Mouse (Mus musculus) testis, adult 2 months (tissue): ENCODE data around the gene Mrtfa.

Experiments
- CTCF ChIP-seq: fragments of 200-500 bp; IDR thresholded peaks from 2 replicates; pipeline ENCODE4 v1.5.1; 2012; ENCODE audit warnings: low read depth, mild to moderate bottlenecking, inconsistent platforms, low read length, moderate library complexity; ENCODE audit not compliant: control insufficient read depth, insufficient read depth, insufficient replicate concordance
- POLR2A ChIP-seq: fragments of 200-500 bp; IDR thresholded peaks from 2 replicates; pipeline ENCODE4 v1.6.1; 2012; ENCODE audit warnings: low read depth, mild to moderate bottlenecking, inconsistent platforms, low read length, moderate library complexity; ENCODE audit not compliant: control insufficient read depth

DNA sequence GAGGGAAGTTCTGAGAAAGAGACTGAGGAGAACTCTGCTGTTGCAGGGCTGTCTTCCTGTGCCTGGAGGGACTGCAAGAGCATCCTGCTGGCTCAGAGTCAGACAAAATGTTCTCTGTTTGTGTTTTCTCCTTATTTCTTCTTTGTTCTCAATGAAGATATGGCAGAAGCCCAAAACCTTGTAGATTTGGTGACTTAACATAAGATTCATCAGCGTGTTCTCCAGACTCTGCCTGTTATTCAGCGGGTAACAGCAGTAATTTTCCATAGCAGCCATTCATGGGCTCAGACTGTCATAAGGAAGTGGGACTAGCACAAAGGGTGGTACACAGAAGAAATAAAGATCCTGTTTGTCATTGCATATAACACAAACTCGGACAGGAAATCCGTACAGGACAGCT lies 210.9 kb downstream of the Mrtfa start:
- TF ChIP-seq CTCF (no peak), POLR2A (no peak)
